Mouse (Mus musculus) CH12.LX (cell line): ENCODE results near the gene Rad9a.

Experiments used
- CTCF ChIP-seq, 2 experiments: IDR thresholded peaks in 1 of 2; conservative IDR thresholded peaks in 1 of 2; 2 replicates each; pipeline ENCODE4 v1.5.1; 2011 to 2012; ENCODE audit warnings: low read depth in 2 of 2, low read length in 2 of 2, improper control_type of control experiment in 1 of 2, inconsistent platforms in 1 of 2, mild to moderate bottlenecking in 1 of 2, moderate library complexity in 1 of 2
- GABPA ChIP-seq: IDR thresholded peaks from 2 replicates; pipeline ENCODE4 v1.6.1; 2012; ENCODE audit warnings: low read depth, low read length, improper control_type of control experiment, inconsistent platforms; ENCODE audit not compliant: insufficient replicate concordance
- MAX ChIP-seq: IDR thresholded peaks from 2 replicates; pipeline ENCODE4 v1.6.1; 2011; ENCODE audit warnings: low read length, improper control_type of control experiment
- NRF1 ChIP-seq: IDR thresholded peaks from 2 replicates; pipeline ENCODE4 v1.6.1; 2014; ENCODE audit warnings: low read depth, mild to moderate bottlenecking, inconsistent platforms, low read length, improper control_type of control experiment, moderate library complexity
- POLR2AphosphoS2 ChIP-seq: IDR thresholded peaks from 2 replicates; pipeline ENCODE4 v1.6.1; 2011; ENCODE audit warnings: low read depth, low read length, improper control_type of control experiment
- TBP ChIP-seq: conservative IDR thresholded peaks from 2 replicates; pipeline ENCODE4 v1.6.1; 2011; ENCODE audit warnings: low read depth, low read length, improper control_type of control experiment
- USF2 ChIP-seq: conservative IDR thresholded peaks from 2 replicates; pipeline ENCODE4 v1.6.1; 2011; ENCODE audit warnings: low read depth, low read length, improper control_type of control experiment
- ZMIZ1 ChIP-seq: IDR thresholded peaks from 2 replicates; pipeline ENCODE4 v1.6.1; 2012; ENCODE audit warnings: low read depth, mild to moderate bottlenecking, inconsistent platforms, low read length, improper control_type of control experiment

DNA sequence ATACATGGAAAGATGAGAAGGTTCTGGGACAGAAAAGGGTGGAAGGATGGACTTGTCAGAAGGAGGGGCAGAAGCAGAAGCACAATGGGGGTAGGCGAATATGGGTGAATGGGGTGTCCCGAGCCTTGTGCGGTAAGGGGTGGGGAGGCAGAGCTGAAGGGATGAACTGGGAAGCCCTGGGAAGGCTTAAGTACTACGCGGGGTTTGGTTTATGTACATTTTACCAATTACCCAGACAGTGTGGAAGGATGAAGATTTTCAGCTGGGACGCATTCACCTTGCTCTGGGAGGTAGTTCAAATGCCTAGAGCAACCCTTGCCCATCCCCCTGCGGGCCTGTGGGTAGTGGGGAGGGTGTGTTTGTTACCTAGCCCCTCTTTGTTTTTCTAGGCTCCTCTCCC lies 687 bp upstream of the Rad9a start:
- TF ChIP-seq CTCF (conservative IDR thresholded peaks at IDR 0.05 in 1 of 2, IDR thresholded peaks at IDR 0.05 in 1 of 2; ENCODE audit: low read depth in 2 of 2, low read length in 2 of 2) (no peak), NRF1 (no peak), GABPA (no peak), TBP (no peak), POLR2AphosphoS2 (no peak), USF2 (no peak), MAX (no peak), ZMIZ1 (no peak)
